10 mouse cellular contexts compared by ENCODE assay signal in genomic region chr8:34622177-34623114, GRCm38 (mm10).
DNase-seq lines count a peak whose midpoint lies in the region; ATAC-seq and TF ChIP-seq lines count a peak whose summit lies in the region.
"Had no signal": no experiment of that assay in that cellular context is flagged by ENCODE, and none has a peak within 500 bp of the region (broad histone marks: within the 10 kb centered on the region; RNA-seq: fewer than 3 reads in every experiment).

No protein-coding gene starts in this region.

- TF ChIP-seq CTCF in gastrocnemius, adult 2 months (IDR thresholded peaks at IDR 0.05) = no peak

- no peaks in the 10 kb centered on the region for H3K9me3 ChIP-seq in liver, embryonic 12.5 days (replicated peaks)
- no peaks in the 10 kb centered on the region for H3K9me3 ChIP-seq in intestine, embryonic 16.5 days (ENCODE audit: control insufficient read depth, low read length)
- no peaks in the 10 kb centered on the region for H3K9me3 ChIP-seq in stomach, embryonic 14.5 days (ENCODE audit: control insufficient read depth, low read depth, low read length)
- H3K9me3 ChIP-seq in forebrain, embryonic 15.5 days = no peaks in the 10 kb centered on the region
- H3K9me3 ChIP-seq: midbrain, embryonic 15.5 days had no signal

- no peak overlapping the region for H3K4me3 ChIP-seq in liver, embryonic 12.5 days
- H3K4me3 ChIP-seq in intestine, embryonic 16.5 days (ENCODE audit: low read length) = peak overlapping the region; percentile 28
- H3K4me3 ChIP-seq in stomach, embryonic 14.5 days (ENCODE audit: low read depth, low read length) = no peak overlapping the region
- H3K4me3 ChIP-seq in forebrain, embryonic 15.5 days = no peak overlapping the region
- no peak overlapping the region for H3K4me3 ChIP-seq in gastrocnemius, adult 2 months
- H3K4me3 ChIP-seq: midbrain, embryonic 15.5 days had no signal

- H3K9ac ChIP-seq in liver, embryonic 12.5 days = no peak overlapping the region
- peak overlapping the region; percentile 44; the same call in 1 of the 2 replicates for H3K9ac ChIP-seq in intestine, embryonic 16.5 days (ENCODE audit: low read depth, low read length)
- no peak overlapping the region for H3K9ac ChIP-seq in stomach, embryonic 14.5 days (replicated peaks; ENCODE audit: low read depth, low read length)
- no peak overlapping the region for H3K9ac ChIP-seq in forebrain, embryonic 15.5 days (replicated peaks)
- H3K9ac ChIP-seq: midbrain, embryonic 15.5 days had no signal

- H3K36me3 ChIP-seq in liver, embryonic 12.5 days = no peaks in the 10 kb centered on the region
- H3K36me3 ChIP-seq in intestine, embryonic 16.5 days (ENCODE audit: control insufficient read depth, insufficient read depth, low read length) = no peaks in the 10 kb centered on the region
- H3K36me3 ChIP-seq in stomach, embryonic 14.5 days (ENCODE audit: control insufficient read depth, insufficient read depth, low read length) = no peaks in the 10 kb centered on the region
- no peaks in the 10 kb centered on the region for H3K36me3 ChIP-seq in forebrain, embryonic 15.5 days
- H3K36me3 ChIP-seq: midbrain, embryonic 15.5 days had no signal

- no peak for ATAC-seq in liver, embryonic 12.5 days
- ATAC-seq in activated CD4-positive, CD25-positive, alpha-beta regulatory T cell, adult 4 months = peak; percentile 94
- peak; percentile 97 for ATAC-seq in intestine, embryonic 16.5 days
- peak; percentile 86 for ATAC-seq in stomach, embryonic 14.5 days (ENCODE audit: insufficient number of reproducible peaks, insufficient read depth, low FRiP score, low read depth)
- ATAC-seq in forebrain, embryonic 15.5 days (replicated peaks) = no peak
- ATAC-seq: midbrain, embryonic 15.5 days had no signal

- H3K4me2 ChIP-seq in liver, embryonic 12.5 days = no peak overlapping the region
- peak overlapping the region; percentile 51 for H3K4me2 ChIP-seq in intestine, embryonic 16.5 days (ENCODE audit: low read depth, low read length)
- H3K4me2 ChIP-seq in stomach, embryonic 14.5 days (replicated peaks; ENCODE audit: low read depth, low read length) = no peak overlapping the region
- H3K4me2 ChIP-seq in forebrain, embryonic 15.5 days (replicated peaks) = no peak overlapping the region
- H3K4me2 ChIP-seq: midbrain, embryonic 15.5 days had no signal

- H3K27ac ChIP-seq in liver, embryonic 12.5 days = no peak overlapping the region
- peak overlapping the region; percentile 75 for H3K27ac ChIP-seq in intestine, embryonic 16.5 days (ENCODE audit: low read length)
- H3K27ac ChIP-seq in stomach, embryonic 14.5 days (ENCODE audit: low read length) = peak overlapping the region; percentile 18; the same call in 1 of the 2 replicates
- no peak overlapping the region for H3K27ac ChIP-seq in forebrain, embryonic 15.5 days (replicated peaks)
- H3K27ac ChIP-seq in gastrocnemius, adult 2 months = no peak overlapping the region
- H3K27ac ChIP-seq: midbrain, embryonic 15.5 days had no signal

- intact Hi-C loops in gastrocnemius, adult 2 months (cut with DNase I) = no loop called here

- H3K27me3 ChIP-seq in liver, embryonic 12.5 days (replicated peaks) = no peaks in the 10 kb centered on the region
- H3K27me3 ChIP-seq in intestine, embryonic 16.5 days (replicated peaks; ENCODE audit: control insufficient read depth, insufficient read depth, low read length) = no peaks in the 10 kb centered on the region
- no peaks in the 10 kb centered on the region for H3K27me3 ChIP-seq in stomach, embryonic 14.5 days (ENCODE audit: control insufficient read depth, insufficient read depth, low read length)
- H3K27me3 ChIP-seq in forebrain, embryonic 15.5 days = no peaks in the 10 kb centered on the region
- H3K27me3 ChIP-seq: midbrain, embryonic 15.5 days had no signal

- WGBS in liver, embryonic 12.5 days (ENCODE audit: insufficient replicate concordance) = 60% methylated on average over 25 of the region's 25 CpGs
- WGBS in intestine, embryonic 16.5 days = 57% methylated on average over 25 of the region's 25 CpGs
- WGBS in stomach, embryonic 14.5 days = 61% methylated on average over 25 of the region's 25 CpGs
- WGBS in forebrain, embryonic 15.5 days = 72% methylated on average over 25 of the region's 25 CpGs

- H3K4me1 ChIP-seq in liver, embryonic 12.5 days = no peaks in the 10 kb centered on the region
- H3K4me1 ChIP-seq in intestine, embryonic 16.5 days (ENCODE audit: control insufficient read depth, insufficient read depth, low read length) = no peaks in the 10 kb centered on the region
- H3K4me1 ChIP-seq in stomach, embryonic 14.5 days (ENCODE audit: control insufficient read depth, insufficient read depth, low read length) = no peaks in the 10 kb centered on the region
- H3K4me1 ChIP-seq in forebrain, embryonic 15.5 days = peaks cover 4% of the 10 kb centered on the region; the same call in 1 of the 2 replicates
- H3K4me1 ChIP-seq: midbrain, embryonic 15.5 days had no signal

- peak; percentile 24 for DNase-seq in liver
- DNase-seq in gastrocnemius, adult 18-20 months (ENCODE audit: low spot score) = no peak
- no peak for DNase-seq in gastrocnemius, adult 2 months
- DNase-seq: kidney, postnatal 14 days had no signal

Comparison
In these comparisons a context has a peak if more than half of its experiments do, and no peak if none do; other contexts are left out.
1. ATAC-seq: peak in activated CD4-positive, CD25-positive, alpha-beta regulatory T cell, adult 4 months (single experiment), intestine, embryonic 16.5 days (single experiment) and stomach, embryonic 14.5 days (single experiment); none in liver, embryonic 12.5 days (single experiment) and forebrain, embryonic 15.5 days (single experiment).
2. H3K27ac ChIP-seq: peak in intestine, embryonic 16.5 days (single experiment) and stomach, embryonic 14.5 days (single experiment); none in liver, embryonic 12.5 days (single experiment), forebrain, embryonic 15.5 days (single experiment) and gastrocnemius, adult 2 months (single experiment).